Mouse (Mus musculus): ENCODE results near the gene Tcp11l1.

DNA sequence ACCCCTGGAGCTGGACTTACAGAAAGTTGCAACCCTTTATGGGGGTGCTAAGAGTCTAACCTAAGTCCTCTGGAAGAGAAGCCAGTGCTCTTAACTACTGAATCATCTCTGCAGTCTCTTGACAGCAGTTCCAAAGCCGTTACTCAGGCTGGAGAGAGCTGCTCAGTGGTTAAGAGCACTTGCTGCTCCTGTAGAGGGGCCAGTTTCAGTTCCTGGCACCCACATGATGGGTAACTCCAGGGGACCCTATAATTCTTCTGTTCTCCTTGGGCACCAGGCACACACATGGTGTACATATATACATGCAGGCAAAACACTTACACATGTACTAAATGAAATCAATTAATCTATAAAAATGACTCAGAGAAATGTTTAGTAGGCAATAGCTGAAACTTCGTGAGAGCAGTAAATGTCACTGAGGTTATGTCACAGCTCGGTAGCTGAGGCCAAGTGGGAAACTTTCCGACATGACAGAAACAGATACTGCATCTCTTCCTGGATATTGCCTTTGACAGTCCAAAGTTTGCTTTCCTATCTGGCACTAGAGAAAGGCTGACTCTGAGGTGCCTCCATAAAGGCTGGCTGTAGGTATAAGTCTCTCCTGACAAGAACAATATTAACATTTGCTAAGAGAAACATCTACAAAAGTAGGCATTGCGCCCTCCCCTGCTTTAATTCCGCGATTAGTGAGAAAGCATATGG is 28.4 kb upstream of the Tcp11l1 start:
- no peak for TF ChIP-seq CTCF (IDR thresholded peaks at IDR 0.05; ENCODE audit: control insufficient read depth, insufficient read depth, insufficient read length)
- no peak for TF ChIP-seq FOSL1 (IDR thresholded peaks at IDR 0.05; ENCODE audit: insufficient read depth, low read length, poor library complexity, severe bottlenecking)
- TF ChIP-seq MYOG (IDR thresholded peaks at IDR 0.05; ENCODE audit: control insufficient read depth, extremely low read depth, insufficient read length) = no peak

Measured in C2C12 (cell line).